Mouse (Mus musculus): Measurements from ENCODE around the gene Olfr750. TPM values are rescaled to one million over a fixed set of nuclear protein-coding genes. Genes with fewer than 3 reads are reported as not detected.
A peak's percentile ranks its signal among the peaks of the same experiment; 100 is the strongest.

The Olfr750 gene
- total and polyA plus RNA-seq, 3 experiments: not detected

DNA sequence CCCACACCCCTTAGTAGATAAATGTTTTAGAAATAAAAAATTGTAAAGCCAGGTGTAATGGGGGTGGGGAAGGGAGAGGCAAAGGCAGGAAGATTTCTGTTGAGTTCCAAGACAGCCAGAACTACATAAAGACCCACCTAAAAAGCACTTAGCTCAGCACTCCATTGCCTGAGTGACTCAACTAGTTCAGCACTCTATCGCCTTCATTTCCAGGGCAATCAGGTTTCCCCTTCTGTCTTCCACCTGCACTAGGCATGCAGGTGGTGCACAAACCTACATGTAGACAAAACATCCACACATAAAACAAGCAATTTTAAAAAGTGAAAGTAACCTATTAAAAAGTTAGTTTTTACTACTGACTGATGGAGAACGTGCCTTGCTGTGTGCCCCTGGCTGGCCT is 10.9 kb upstream of the Olfr750 start:
- Histone ChIP-seq H3K79me2 (replicated peaks; ENCODE audit: control insufficient read depth, insufficient read depth, low read length) (no peaks in the 10 kb centered on the region), H3K9ac (ENCODE audit: low read depth, low read length) (no peak overlapping the region), H3K27ac (no peak overlapping the region), H3K27me3 (ENCODE audit: control insufficient read depth, insufficient read depth, low read length) (no peaks in the 10 kb centered on the region), H3K4me3 (no peak overlapping the region), H3K36me3 (ENCODE audit: control insufficient read depth, insufficient read depth, low read length) (no peaks in the 10 kb centered on the region), H3K4me1 (ENCODE audit: control insufficient read depth, insufficient read depth, low read length) (peaks cover 2% of the 10 kb centered on the region)
- 84% methylated on average over 2 of the region's 2 CpGs for WGBS
- intact Hi-C loops (cut with DNase I): no loop called here
- no peak for DNase-seq
- no peak for TF ChIP-seq EP300 (IDR thresholded peaks at IDR 0.05; ENCODE audit: insufficient read depth, low read depth, low read length)
- no peak for TF ChIP-seq CTCF (IDR thresholded peaks at IDR 0.05)
- TF ChIP-seq POLR2A (IDR thresholded peaks at IDR 0.05; ENCODE audit: insufficient read depth, low read depth, low read length): no peak

GRCm38 (mm10) chr14:51083805-51084204 is 9.6 kb upstream of the Olfr750 start:
- Histone ChIP-seq H3K36me3 (ENCODE audit: control insufficient read depth, insufficient read depth, low read length) (no peaks in the 10 kb centered on the region), H3K79me2 (replicated peaks; ENCODE audit: control insufficient read depth, insufficient read depth, low read length) (no peaks in the 10 kb centered on the region), H3K9ac (ENCODE audit: low read depth, low read length) (peak overlapping the region; percentile 19; the same call in 1 of the 2 replicates), H3K4me3 (peak overlapping the region; percentile 89), H3K27ac (peak overlapping the region; percentile 86), H3K4me1 (ENCODE audit: control insufficient read depth, insufficient read depth, low read length) (peaks cover 2% of the 10 kb centered on the region), H3K27me3 (ENCODE audit: control insufficient read depth, insufficient read depth, low read length) (no peaks in the 10 kb centered on the region)
- TF ChIP-seq EP300 (IDR thresholded peaks at IDR 0.05; ENCODE audit: insufficient read depth, low read depth, low read length): no peak
- no peak for TF ChIP-seq CTCF (IDR thresholded peaks at IDR 0.05)
- TF ChIP-seq POLR2A (IDR thresholded peaks at IDR 0.05; ENCODE audit: insufficient read depth, low read depth, low read length): no peak
- WGBS: 44% methylated on average over 7 of the region's 7 CpGs
- DNase-seq: no peak
- intact Hi-C loops (cut with DNase I): loop anchor here (1.0 kb wide), 2 partner anchors 19 to 213 kb away; no protein-coding TSS in a partner anchor

DNA sequence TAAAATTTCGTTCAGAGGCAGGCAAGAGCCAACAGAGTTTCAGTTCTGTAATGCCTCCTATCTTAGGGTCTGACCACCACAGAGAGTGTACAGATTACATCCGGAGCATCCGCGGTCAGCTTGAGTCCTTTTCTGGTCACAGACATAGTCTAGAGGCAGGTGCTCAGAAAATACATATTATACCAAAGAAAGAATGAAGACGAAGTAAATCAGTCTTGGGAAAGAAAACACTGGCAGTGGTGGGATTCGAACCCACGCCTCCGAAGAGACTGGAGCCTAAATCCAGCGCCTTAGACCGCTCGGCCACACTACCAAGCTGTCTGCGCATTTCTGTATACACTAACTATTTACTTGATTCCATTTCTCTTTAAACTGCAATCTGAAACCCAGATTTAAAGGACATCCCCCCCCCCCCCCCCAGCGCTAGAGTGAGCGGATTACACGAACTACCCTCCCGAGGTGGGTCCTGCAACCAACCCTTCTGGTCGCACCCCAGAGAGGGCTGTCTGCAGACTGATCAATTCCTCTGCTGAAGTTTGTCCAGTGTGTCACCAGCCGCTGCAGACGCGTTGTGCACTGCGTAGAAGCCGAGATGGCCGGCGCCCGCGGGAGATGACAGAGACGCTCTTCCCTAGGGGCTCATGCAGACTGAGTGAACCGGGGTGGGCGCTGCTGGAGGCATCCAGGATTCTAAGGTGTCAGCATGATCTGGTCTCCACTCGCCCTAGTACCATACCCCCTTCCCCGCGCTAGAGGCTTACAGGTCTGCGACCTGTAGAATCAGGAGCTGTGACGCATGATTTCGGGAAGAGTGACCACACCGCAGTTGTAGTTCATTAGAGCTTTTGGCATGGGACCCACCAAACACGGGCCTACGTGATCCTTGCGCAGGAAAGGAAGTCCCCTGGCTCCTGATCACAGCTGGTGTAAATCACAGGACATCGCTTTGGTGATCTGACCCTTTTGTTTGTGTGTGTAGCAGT is 8.7 kb upstream of the Olfr750 start:
- peak overlapping the region; percentile 81 for H3K9ac ChIP-seq (ENCODE audit: low read depth, low read length)
- DNase-seq: peak; percentile 80 to 86
- WGBS: 2% methylated on average over 40 of the region's 40 CpGs
- peak overlapping the region; percentile 89 for H3K4me3 ChIP-seq
- intact Hi-C loops (cut with DNase I): loop anchor here (1.0 kb wide), 2 partner anchors 18 to 212 kb away; no protein-coding TSS in a partner anchor
- TF ChIP-seq EP300 (IDR thresholded peaks at IDR 0.05; ENCODE audit: insufficient read depth, low read depth, low read length) (0 out of 2 replicates have a peak, but pooled peaks have one; percentile 46), POLR2A (IDR thresholded peaks at IDR 0.05; ENCODE audit: insufficient read depth, low read depth, low read length) (0 out of 2 replicates have a peak, but pooled peaks have one; percentile 35), CTCF (IDR thresholded peaks at IDR 0.05) (no peak)
- H3K4me1 ChIP-seq (ENCODE audit: control insufficient read depth, insufficient read depth, low read length): peaks cover 2% of the 10 kb centered on the region
- no peaks in the 10 kb centered on the region for H3K36me3 ChIP-seq (ENCODE audit: control insufficient read depth, insufficient read depth, low read length)
- H3K27ac ChIP-seq: peak overlapping the region; percentile 86
- H3K27me3 ChIP-seq (ENCODE audit: control insufficient read depth, insufficient read depth, low read length): no peaks in the 10 kb centered on the region
- H3K79me2 ChIP-seq (replicated peaks; ENCODE audit: control insufficient read depth, insufficient read depth, low read length): no peaks in the 10 kb centered on the region

- Histone ChIP-seq H3K9ac (ENCODE audit: low read depth, low read length) (no peak overlapping the region), H3K4me1 (ENCODE audit: control insufficient read depth, insufficient read depth, low read length) (peaks cover 2% of the 10 kb centered on the region), H3K79me2 (replicated peaks; ENCODE audit: control insufficient read depth, insufficient read depth, low read length) (no peaks in the 10 kb centered on the region), H3K27me3 (ENCODE audit: control insufficient read depth, insufficient read depth, low read length) (no peaks in the 10 kb centered on the region), H3K27ac (no peak overlapping the region), H3K36me3 (ENCODE audit: control insufficient read depth, insufficient read depth, low read length) (no peaks in the 10 kb centered on the region), H3K4me3 (no peak overlapping the region)
- TF ChIP-seq CTCF (IDR thresholded peaks at IDR 0.05) (no peak), POLR2A (IDR thresholded peaks at IDR 0.05; ENCODE audit: insufficient read depth, low read depth, low read length) (no peak), EP300 (IDR thresholded peaks at IDR 0.05; ENCODE audit: insufficient read depth, low read depth, low read length) (no peak)
- DNase-seq: no peak
- intact Hi-C loops (cut with DNase I): no loop called here
- WGBS: 87% methylated on average over 2 of the region's 2 CpGs
Observed at GRCm38 (mm10) chr14:51081035-51081434, 6.8 kb upstream of the Olfr750 start.

DNA sequence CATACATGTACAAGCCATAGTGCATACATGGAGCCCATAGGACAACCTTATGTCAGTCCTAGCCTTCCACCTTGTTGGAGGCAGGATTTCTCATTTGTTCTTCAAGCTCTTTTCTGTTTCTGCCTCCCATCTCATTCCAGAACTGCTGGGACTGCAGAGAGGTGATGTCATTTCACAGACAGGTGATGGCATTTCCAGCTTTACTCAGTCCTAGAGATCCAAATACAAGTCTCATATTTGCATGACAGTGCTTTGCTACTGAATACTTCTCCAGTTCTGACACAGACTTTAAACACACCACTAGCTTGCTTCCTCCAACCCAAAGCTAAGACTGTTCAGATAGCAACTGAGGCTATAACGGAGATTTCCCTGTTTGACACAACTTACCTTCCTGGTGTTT is 4.9 kb upstream of the Olfr750 start:
- Histone ChIP-seq H3K27me3 (ENCODE audit: control insufficient read depth, insufficient read depth, low read length) (no peaks in the 10 kb centered on the region), H3K4me1 (ENCODE audit: control insufficient read depth, insufficient read depth, low read length) (peaks cover 2% of the 10 kb centered on the region), H3K27ac (no peak overlapping the region), H3K36me3 (ENCODE audit: control insufficient read depth, insufficient read depth, low read length) (no peaks in the 10 kb centered on the region), H3K79me2 (replicated peaks; ENCODE audit: control insufficient read depth, insufficient read depth, low read length) (no peaks in the 10 kb centered on the region), H3K4me3 (no peak overlapping the region), H3K9ac (ENCODE audit: low read depth, low read length) (no peak overlapping the region)
- TF ChIP-seq POLR2A (IDR thresholded peaks at IDR 0.05; ENCODE audit: insufficient read depth, low read depth, low read length): no peak
- no peak for TF ChIP-seq EP300 (IDR thresholded peaks at IDR 0.05; ENCODE audit: insufficient read depth, low read depth, low read length)
- no peak for TF ChIP-seq CTCF (IDR thresholded peaks at IDR 0.05)
- 98% methylated on average over 1 of the region's 1 CpGs for WGBS
- DNase-seq: no peak
- intact Hi-C loops (cut with DNase I): no loop called here

DNA sequence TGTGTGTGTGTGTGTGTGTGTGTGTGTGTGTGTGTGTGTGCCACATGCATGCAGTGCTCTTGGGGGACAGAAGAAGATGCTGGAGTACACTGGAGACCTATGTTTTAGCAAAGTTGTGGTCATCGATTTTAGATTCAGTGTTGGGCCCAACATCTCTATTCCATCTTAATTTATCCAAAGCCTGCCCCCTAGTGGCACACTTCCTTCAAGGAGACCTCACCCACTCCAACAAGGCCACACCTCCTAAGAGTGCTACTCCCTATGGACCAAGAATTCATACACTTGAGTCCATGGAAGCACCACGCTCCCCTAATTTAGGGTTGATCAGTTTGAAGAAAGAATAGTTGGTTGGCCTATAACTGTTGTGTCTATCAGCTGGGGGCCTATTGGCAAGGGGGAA is 4.6 kb downstream of the Olfr750 start:
- peaks cover 2% of the 10 kb centered on the region; the same call in 1 of the 2 replicates for H3K4me1 ChIP-seq (ENCODE audit: control insufficient read depth, insufficient read depth, low read length)
- H3K27ac ChIP-seq: no peak overlapping the region
- H3K4me3 ChIP-seq: no peak overlapping the region
- TF ChIP-seq CTCF (IDR thresholded peaks at IDR 0.05): peak; percentile 54
- no peak for TF ChIP-seq POLR2A (IDR thresholded peaks at IDR 0.05; ENCODE audit: insufficient read depth, low read depth, low read length)
- no peak for TF ChIP-seq EP300 (IDR thresholded peaks at IDR 0.05; ENCODE audit: insufficient read depth, low read depth, low read length)
- no peak overlapping the region for H3K9ac ChIP-seq (ENCODE audit: low read depth, low read length)
- intact Hi-C loops (cut with DNase I): no loop called here
- H3K36me3 ChIP-seq (ENCODE audit: control insufficient read depth, insufficient read depth, low read length): no peaks in the 10 kb centered on the region
- no peaks in the 10 kb centered on the region for H3K27me3 ChIP-seq (ENCODE audit: control insufficient read depth, insufficient read depth, low read length)
- WGBS: 84% methylated on average over 2 of the region's 2 CpGs
- H3K79me2 ChIP-seq (replicated peaks; ENCODE audit: control insufficient read depth, insufficient read depth, low read length): no peaks in the 10 kb centered on the region
- peak in 1 of 2 experiments; percentile 20 for DNase-seq
